Mouse (Mus musculus): ENCODE measurements around the gene Sprr2e. TPM values are rescaled to one million over a fixed set of nuclear protein-coding genes. Genes with fewer than 3 reads are reported as not detected.

Gene Sprr2e
- total RNA-seq (2021): not detected
- long read RNA-seq, experiment 1: 0 reads
- long read RNA-seq, experiment 2: 0 reads

DNA sequence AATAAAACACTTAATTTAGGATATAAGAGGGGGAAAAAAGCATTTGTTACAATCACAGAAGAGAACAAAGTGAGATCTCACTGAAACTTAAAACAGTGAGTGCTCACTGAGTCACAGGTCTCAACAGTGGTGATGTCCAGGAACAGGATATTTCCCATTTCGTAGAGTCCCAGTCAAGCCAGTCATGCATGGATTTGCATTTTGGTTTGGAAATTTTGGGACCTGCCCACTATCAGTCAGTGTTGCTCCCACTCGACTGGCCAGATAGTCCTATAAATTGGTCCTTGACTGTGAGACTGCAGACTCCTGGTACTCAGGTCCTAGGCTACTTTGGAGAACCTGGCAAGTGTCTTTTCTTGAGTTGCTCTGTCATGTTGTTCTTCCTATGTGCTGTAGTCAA lies at the start of gene Sprr2e:
Gene Sprr2e (plus strand): TSS at position 301 of the 400 bp plus-strand sequence.
- no peak for DNase-seq
- intact Hi-C loops (cut with DNase I): no loop called here

DNA sequence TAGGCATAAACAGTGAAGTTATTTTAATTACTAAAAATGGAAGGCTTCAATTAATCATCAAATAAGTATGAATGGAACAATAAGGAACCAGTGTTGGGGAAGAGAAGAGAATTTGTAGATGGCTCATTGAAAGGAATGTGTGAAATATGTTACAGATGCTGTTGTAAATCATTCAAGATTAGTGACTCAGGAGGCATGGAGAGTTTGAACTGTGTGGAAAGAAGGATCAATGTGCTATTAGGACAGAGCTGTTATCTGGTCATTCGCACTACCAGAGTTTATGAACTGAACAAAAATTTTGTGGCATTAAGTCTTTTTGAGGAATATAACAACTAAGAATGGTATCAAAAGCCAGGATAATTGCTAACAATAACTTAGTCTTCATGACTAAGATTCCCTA lies 44.5 kb upstream of the Sprr2e start:
- intact Hi-C loops (cut with DNase I): no loop called here
- no peak for DNase-seq

DNA sequence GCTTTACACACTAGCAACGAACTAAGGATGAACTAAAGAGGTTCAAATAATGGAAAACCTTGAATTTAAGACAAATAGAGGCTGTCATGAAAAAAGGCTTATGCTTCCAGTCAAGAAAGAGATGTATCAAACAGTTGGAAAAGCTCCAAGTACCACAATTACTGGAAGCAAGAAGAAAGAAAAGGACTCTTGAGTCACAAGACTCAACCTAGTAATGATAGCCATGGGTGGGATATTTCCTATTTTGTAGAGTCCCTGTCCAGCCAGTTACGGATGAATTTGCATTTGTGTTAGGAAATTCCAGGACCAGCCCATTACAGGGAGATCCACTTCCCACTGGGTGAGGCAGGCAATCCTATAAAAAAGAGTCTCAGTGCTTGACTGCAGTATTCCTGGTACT lies 35.6 kb upstream of the Sprr2e start, which contains the start of gene Sprr2b:
Gene Sprr2b (plus strand): TSS at position 301 of the 400 bp plus-strand sequence.
- intact Hi-C loops (cut with DNase I): no loop called here
- DNase-seq: no peak

DNA sequence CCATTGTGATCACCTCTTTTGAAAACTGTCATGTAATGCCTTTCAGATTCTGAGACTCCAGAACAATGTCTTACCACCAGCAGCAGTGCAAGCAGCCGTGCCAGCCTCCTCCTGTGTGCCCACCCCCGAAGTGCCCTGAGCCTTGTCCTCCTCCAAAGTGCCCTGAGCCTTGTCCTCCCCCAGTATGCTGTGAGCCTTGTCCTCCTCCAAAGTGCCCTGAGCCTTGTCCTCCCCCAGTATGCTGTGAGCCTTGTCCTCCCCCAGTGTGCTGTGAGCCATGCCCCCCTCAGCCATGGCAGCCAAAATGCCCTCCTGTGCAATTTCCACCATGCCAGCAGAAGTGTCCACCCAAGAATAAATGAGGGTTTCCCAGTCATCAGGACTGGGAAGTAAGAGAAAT lies 34.6 kb upstream of the Sprr2e start:
- DNase-seq: no peak
- intact Hi-C loops (cut with DNase I): no loop called here

DNA sequence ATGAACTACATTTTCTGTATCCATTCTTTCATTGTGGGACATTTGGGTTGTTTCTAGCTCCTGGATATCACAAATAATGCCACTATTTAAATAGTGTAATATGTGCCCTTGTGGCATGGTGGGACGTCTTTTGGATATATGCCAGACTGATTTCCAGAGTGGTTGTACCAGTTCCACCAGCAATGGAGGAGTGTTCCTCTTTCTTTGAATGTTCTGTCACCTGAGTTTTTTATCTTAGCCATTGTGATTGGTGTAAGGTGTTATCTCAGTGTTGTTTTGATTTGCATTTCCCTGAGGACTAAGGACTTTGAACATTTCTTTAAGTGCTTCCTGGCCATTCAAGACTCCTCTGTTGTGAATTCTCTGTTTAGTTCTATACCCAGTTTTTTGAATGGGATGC lies 15.7 kb upstream of the Sprr2e start:
- no peak for DNase-seq
- intact Hi-C loops (cut with DNase I): no loop called here

DNA sequence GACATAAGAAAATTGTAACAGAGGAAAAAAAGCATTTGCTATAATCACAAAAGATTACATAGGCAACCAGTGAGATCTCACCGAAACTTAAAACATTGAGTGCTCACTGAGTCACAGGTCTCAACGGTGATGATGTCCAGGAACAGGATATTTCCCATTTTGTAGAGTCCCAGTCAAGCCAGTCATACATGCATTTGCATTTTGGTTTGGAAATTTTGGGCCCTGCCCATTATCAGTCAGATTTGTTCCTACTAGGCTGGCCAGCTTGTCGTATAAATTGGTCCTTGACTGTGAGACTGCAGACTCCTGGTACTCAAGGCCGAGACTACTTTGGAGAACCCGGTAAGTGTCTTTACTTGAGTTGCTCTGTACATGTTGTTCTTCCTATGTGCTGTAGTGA lies 13.1 kb upstream of the Sprr2e start, which contains the start of gene Sprr2d:
Gene Sprr2d (plus strand): TSS at position 301 of the 400 bp plus-strand sequence.
- no peak for DNase-seq
- intact Hi-C loops (cut with DNase I): no loop called here

DNA sequence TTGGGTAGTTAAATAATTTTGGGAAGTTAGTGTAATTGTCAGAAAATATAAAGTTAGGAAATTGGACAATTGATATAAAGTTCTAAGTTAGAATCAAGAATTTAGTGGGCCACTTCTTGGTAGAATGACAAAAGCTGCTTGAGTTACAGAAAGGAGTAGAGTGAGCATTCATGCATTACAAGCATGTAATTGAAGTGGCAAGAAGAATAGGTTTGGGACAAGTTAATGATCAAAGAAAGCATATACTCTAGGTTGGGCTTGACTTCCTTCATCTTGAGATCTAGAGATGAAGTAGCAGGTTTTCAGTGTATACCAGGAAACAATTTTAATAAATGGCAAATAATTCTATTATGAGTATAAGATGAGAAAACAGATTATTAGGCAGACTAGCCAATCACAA lies 9.7 kb downstream of the Sprr2e start:
- DNase-seq: no peak

DNA sequence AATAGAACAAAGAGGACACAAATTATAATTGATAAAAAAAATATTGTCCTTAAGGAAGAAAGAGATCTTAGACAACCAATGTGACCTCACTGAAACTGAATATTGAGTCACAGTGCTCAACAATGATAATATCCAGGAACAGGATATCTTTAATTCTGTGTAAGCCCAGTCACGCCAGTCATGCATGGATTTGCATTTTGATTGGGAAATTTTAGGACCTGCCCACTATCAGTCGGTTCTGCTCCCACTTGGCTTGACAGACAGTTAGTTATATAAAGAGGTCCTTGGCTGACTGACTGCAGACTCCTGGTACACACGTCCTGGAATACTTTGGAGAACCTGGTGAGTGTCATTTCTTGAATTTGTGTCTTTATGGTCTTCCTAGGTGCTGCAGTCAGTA lies 12.9 kb downstream of the Sprr2e start, which contains the start of gene Sprr2f:
Gene Sprr2f (plus strand): TSS at position 301 of the 400 bp plus-strand sequence.
- no peak for DNase-seq
- intact Hi-C loops (cut with DNase I): no loop called here

More for the DNA sequence above, 9.7 kb downstream of the Sprr2e start:
- intact Hi-C loops (cut with DNase I): no loop called here

DNA sequence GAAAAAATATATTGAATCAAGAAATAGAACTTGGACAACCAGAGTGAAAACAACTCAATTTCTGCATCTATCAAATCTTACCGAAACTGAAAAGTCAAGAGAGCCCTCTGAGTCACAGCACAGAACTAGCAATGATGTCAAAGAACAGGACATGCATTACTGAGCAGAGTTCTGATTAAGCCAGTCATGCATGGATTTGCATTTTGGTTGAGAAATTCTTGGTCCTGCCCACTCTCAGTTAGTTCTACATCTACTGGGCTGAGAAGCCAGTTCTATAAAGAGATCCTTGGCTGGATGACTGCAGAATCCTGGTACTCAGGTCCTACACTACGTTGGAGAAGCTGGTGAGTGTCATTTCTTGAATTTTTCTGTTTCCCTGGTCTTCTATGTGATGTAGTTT lies 21.7 kb downstream of the Sprr2e start:
- intact Hi-C loops (cut with DNase I): no loop called here
- DNase-seq: no peak

DNA sequence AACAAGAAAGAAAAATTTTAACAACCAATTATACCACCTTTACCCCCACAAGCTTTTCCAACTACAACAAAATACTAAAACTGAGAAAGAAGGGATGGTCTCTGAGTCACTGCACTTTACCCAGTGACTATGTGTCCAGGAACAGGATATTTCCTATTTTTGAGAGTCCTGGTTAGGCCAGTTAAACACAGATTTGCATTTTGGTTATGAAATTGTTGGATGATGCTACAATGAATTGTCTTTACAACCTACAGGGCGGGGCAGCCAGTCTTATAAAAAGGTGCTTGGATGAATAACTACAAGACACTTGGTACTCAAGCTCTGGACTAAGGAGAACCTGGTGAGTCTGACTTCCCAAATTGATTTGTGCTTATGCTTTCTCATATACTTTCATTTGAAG lies 33.4 kb downstream of the Sprr2e start, which contains the start of gene Sprr2h:
Gene Sprr2h (plus strand): TSS at position 301 of the 400 bp plus-strand sequence.
- intact Hi-C loops (cut with DNase I): no loop called here
- no peak for DNase-seq

DNA sequence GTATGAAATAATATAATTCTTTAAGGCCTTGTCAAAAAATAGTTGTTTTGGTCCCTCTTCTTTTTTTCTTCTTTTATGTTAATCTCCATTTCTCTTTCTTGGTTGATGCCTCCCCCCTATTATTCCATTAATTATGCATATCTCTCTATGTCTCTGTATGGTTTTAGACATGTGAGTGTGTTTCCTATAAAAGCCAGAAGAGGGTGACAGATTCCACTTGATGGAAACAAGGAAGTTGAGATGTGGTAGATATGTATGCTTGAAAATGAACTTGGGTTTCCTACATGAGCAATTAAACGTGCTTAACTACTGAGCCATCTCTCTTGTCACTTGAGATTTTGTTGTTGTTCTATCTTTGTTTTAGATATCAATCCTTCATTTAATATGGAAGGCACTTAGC lies 42.4 kb downstream of the Sprr2e start:
- DNase-seq: no peak
- intact Hi-C loops (cut with DNase I): loop anchor here (5.0 kb wide), 1 partner anchor 118 kb away; no protein-coding TSS in a partner anchor

Other genes with a start within 250 kb of the Sprr2e start
- gene Prr9, start 228.2 kb upstream of the Sprr2e start, total RNA-seq (2021): not detected
- gene Lelp1, start 209.4 kb upstream of the Sprr2e start, total RNA-seq (2021): not detected
- gene Sprr2a1, start 136.3 kb upstream of the Sprr2e start, total RNA-seq (2021): not detected
- 1 to 10 TPM; 1.4 to 3.0 TPM for gene Sprr2a2, start 136.2 kb upstream of the Sprr2e start, total RNA-seq (2021)
- not detected for gene Sprr2a3, start 66.7 kb upstream of the Sprr2e start, total RNA-seq (2021)
- gene Sprr2b, start 35.5 kb upstream of the Sprr2e start, total RNA-seq (2021): not detected
- not detected for gene Sprr2d, start 13.0 kb upstream of the Sprr2e start, total RNA-seq (2021)
- gene Sprr2f, start 13.0 kb downstream of the Sprr2e start, total RNA-seq (2021): not detected
- gene Sprr2h, start 33.5 kb downstream of the Sprr2e start, total RNA-seq (2021): not detected
- not detected for gene Sprr2i, start 55.8 kb downstream of the Sprr2e start, total RNA-seq (2021)
- gene Sprr2j-ps, start 65.9 kb downstream of the Sprr2e start, total RNA-seq (2021): not detected
- 1 to 10 TPM; 3.1 to 5.0 TPM for gene Gm9774, start 77.3 kb downstream of the Sprr2e start, total RNA-seq (2021)
- not detected for gene Sprr2k, start 80.4 kb downstream of the Sprr2e start, total RNA-seq (2021)
- not detected for gene Sprr1b, start 86.6 kb downstream of the Sprr2e start, total RNA-seq (2021)
- not detected for gene Sprr3, start 106.6 kb downstream of the Sprr2e start, total RNA-seq (2021)
- not detected for gene Sprr1a, start 133.8 kb downstream of the Sprr2e start, total RNA-seq (2021)
- not detected for gene Sprr4, start 148.3 kb downstream of the Sprr2e start, total RNA-seq (2021)
- gene 2310046K23Rik, start 182.4 kb downstream of the Sprr2e start, total RNA-seq (2021): not detected
- not detected for gene Ivl, start 221.6 kb downstream of the Sprr2e start, total RNA-seq (2021)
- not detected for gene Smcp, start 236.9 kb downstream of the Sprr2e start, total RNA-seq (2021)

Measured in heart, postnatal 14 days (tissue).